Mouse (Mus musculus) gastrocnemius, postnatal 14 days (tissue): ENCODE data around the gene Pfkfb4. TPM values are rescaled to one million over a fixed set of nuclear protein-coding genes. Genes with fewer than 3 reads are reported as not detected.

Experiments used
- DNase-seq: peaks from one replicate; pipeline ENCODE4 v3.0.0; 2021; ENCODE audit warnings: mixed read lengths
- intact Hi-C: fragments of 180-260 bp; cut with DNase I; formaldehyde crosslinking; loops from one replicate; pipeline ENCODE4 v1.15.1; 2025; ENCODE audit warnings: low total_unique reads
- total RNA-seq, 2 experiments: library from RNA; stranded (reverse); gene quantifications; 2 replicates each; pipeline ENCODE4 v1.2.3; 2021

Pfkfb4 gene
- total RNA-seq, 2 experiments from 2014 or later, result 31.0 to 31.6 TPM

- no peak for DNase-seq
- intact Hi-C loops, result no loop called here
These were observed 61.8 kb downstream of the Pfkfb4 start for GRCm38 (mm10) chr9:109053366-109053765.

DNA sequence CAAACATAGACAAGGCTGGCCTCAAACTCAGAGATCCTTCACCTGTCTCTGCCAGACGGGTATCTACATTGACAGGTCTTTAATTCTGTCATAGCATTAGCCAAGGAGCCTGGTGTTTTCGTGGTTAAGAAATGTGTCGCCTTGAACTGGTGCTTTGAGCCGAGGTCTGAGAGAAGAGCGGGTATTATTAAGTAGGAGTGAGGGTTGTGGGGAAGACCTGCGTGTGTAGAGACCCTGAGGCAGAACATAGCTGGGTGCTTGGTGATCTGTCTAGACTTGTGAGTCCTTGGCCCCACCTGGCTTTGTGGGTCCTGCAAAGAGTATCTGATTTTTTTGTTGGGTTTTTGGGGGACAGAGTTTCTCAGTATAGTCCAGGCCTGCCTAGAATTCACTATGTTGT lies 62.3 kb downstream of the Pfkfb4 start:
- intact Hi-C loops, result no loop called here
- no peak for DNase-seq

DNA sequence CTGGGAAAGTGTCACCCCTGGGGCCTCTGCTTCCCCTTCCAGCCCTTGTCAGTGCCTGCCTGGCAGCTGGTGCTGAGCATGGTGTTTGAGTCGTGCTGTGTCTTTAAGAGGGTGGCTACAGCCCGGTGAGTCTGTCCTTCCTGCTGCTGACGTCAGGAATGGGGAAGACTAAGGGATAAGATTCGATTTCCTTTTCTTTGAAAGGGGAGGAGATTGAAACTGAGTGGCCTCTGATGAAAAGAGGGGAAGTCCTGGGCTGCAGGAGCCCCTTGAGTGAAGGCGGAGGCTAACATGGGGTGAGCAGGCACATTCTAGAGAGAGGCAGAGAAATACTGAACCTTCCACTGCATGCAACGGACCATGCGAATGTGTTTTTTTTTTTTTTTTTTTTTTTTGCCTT lies 63.1 kb downstream of the Pfkfb4 start:
- intact Hi-C loops, result no loop called here
- peak; percentile 59 for DNase-seq

DNA sequence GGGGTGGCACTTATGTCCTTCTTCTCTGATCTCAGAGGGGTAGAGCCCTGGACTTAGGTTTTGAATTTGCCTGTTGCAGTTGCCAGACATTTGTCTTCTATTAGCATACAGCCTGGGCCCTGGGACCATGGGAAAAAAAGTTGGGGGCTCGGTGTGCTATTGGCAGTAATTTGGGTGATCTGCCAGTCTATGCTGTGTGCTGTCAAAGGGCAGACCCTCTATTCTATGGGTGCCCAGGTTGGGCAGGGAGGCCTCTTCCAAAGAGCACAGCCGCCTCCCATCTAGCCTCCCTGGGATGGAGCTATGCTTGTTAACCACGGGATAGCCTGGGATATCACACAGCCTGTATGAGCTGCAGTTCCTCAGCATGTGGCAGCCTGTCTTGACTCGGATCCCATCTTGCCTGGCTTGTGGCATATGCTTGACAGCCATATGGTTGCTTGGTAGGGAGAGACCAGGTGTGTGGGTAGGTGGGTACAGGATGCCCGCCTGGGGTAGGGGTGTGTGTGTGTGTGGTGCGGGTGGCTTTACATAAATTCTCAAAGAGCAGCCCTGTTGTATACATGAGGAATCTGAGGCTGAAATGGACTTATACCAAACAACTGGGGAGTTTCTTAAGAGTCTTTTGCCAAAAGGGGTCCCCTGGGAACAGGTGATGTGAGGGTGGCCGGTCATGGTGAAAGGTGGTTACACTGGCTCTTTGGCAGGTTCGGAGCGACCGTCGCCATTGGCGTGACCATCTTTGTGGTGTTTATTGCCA lies 63.9 kb downstream of the Pfkfb4 start:
- intact Hi-C loops, result no loop called here
- no peak for DNase-seq

DNA sequence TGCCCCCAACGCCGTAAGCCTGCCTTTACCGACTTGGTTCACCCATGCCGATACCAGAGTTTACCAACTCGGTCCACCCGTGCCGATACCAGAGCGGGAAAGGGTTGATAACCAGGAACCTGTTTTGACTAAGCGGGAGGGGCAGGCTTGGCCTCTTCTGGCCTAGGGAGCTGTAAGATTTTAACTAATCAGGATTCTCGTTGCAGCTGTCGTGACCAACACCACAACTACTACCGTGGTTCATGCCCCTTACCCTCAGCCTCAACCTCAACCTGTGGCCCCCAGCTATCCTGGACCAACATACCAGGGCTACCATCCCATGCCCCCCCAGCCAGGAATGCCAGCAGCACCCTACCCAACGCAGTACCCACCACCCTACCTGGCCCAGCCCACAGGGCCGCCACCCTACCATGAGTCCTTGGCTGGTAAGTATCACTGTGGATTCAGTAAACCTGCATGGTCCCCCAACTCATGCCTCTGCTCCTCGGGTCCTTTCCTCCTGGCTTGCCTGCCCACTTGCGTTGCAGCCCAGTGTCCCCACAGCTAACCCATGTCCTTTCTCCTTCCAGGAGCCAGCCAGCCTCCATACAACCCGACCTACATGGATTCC lies 64.6 kb downstream of the Pfkfb4 start:
- intact Hi-C loops, result no loop called here
- no peak for DNase-seq

- DNase-seq, result no peak
- intact Hi-C loops, result no loop called here
These were observed 65.3 kb downstream of the Pfkfb4 start for GRCm38 (mm10) chr9:109056916-109057315.

- no peak for DNase-seq
- intact Hi-C loops, result no loop called here
These were observed 66.0 kb downstream of the Pfkfb4 start for GRCm38 (mm10) chr9:109057543-109057942.

DNA sequence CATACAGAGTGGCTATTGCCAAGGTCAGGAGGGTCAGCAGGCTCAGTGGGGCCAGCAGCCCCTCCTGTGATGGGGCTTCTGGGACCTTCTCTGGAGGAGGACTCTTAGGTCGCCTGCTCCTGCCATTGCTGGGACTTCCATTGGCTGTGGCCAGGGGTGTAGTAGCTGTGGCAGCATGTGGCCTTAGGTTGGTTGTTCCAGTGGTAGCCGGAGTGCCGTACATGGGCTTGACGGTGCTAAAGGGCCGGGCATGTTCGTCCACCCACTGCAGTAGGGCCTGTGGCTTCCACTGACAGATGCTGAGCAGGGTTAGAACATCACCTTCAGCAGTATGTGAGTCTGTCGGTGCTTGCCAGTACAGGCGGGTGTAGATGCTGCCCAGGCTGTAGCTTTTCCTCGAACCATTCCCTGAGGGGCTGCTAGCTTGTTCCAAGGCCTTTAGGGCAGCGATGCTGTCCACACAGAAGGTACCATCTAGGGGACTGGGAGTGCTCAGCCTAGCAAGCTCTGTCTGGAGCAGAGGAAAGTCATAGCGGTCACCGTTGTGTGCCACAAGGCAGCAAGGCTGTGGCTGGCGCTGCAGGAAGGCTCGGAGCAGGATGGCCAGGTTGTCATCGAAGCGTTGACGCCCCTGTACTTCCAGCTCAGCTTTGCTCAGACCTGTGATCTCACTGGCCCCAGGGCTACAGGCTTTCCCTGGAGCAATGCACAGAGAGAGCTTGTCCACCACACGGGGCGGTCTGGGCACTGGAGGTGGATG lies 66.6 kb downstream of the Pfkfb4 start:
- intact Hi-C loops, result loop anchor here (2.0 kb wide), 1 partner anchor 53 kb away; no protein-coding TSS in a partner anchor

DNA sequence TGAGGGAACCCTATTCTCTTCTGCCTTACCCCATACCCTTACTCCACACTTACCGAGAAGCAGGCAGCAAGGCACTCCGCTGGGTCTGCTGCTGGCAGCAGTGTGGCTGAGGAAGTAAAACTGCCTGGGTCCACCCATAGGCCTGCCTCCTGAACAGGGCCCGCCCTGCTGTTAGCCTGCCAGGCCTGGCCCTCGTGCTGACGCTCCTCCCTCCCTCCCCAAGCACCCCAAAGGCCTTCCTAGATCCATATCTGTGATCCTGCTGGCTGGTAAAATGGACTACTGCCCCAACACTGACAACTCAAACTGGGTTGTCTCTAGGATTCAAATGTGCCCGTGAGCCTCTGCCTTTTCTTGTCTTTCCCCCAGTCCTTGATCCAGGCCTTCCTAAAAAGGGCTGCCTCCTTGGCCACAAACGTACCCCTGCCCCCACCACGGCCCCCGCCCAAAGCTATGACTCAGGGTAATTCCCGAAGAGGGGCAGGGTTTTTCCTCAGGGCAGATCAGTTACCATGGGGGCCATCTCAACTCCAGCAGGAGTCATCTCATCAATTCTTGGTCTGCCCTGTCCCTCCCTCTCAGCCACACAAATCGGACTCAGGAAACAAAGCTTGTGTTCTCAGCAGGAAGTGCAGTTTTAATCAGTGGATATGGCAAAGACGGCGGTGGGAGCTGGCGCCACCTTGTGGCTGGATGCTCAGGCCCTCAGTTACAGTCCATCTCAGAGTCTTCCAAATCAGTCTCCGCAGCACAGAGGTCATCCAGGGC lies 67.7 kb downstream of the Pfkfb4 start, which contains the start of gene Trex1:
Trex1 (minus strand) TSS at position 599 of the 768 bp plus-strand sequence.
- intact Hi-C loops, result loop anchor here (2.0 kb wide), 1 partner anchor 55 kb away; no protein-coding TSS in a partner anchor
- peak; percentile 92 for DNase-seq

More for the DNA sequence above, 66.6 kb downstream of the Pfkfb4 start:
- DNase-seq, result no peak

DNA sequence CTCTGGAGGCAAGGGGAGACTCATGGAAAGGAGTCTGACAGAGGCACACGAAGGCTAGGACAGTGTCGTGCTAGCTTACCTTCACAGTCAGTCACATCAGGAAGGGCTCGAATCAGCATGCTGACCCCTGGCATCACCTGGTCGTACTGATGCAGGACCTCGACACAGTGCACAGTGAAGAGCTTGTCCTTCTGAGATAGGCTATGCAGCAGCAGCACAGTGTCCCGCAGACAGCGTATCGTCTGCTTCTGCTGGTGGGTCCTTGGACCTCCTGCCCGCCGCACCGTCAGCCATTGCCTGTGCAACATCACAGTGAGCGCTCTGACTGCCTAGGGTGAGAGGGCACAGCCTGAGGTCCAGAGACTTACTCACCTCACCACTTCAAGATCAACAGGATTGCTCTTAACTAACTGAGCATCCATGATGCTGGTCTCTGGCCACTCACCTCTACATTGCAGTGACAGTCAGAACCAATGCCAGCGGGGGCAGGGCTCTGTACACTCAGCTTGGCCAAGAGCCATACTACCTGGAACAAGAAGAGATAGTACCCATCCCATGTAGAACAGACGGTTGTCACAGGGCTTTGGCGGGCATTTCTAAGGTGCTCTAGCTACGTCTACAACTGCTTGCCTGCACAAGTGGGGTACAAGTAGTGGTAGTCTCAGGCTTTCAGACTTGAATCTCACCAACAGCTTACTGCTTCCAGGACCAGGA lies 68.8 kb downstream of the Pfkfb4 start:
- no peak for DNase-seq
- intact Hi-C loops, result no loop called here

GRCm38 (mm10) chr9:109060898-109061295 lies 69.3 kb downstream of the Pfkfb4 start:
- intact Hi-C loops, result no loop called here
- DNase-seq, result no peak

DNA sequence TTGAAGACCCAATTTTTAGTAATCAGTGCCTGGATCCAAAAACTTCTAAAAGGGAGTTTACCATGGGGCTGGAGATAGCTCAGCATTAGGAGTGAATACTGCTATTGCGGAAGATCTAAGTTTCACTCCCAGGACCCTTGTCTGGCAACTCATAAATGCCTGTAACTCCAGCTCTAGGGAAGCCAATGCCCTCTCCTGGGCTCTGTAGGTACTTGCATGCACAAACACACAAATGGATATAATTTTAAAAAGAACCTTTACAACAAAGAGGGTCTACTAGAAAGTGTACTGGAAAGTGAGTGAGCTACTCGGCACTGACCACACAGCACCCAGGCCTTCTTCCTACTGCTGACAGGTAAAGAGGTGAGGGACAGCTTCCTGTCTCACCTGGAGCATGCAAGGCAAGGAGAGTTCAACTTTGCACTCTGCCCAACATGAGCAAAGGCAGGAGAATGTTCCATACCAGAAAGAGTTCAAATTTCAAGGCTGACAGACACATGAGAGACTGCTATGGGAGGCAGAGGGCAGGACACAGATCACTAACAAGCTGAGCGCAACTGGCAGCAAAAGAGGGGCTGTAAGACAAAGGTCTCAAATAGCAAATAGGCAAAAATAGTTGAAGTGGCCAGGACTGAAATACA lies 76.6 kb downstream of the Pfkfb4 start:
- intact Hi-C loops, result no loop called here
- no peak for DNase-seq

- DNase-seq, result peak; percentile 93
- intact Hi-C loops, result no loop called here
These were observed 82.3 kb downstream of the Pfkfb4 start, which contains the start of gene Atrip for GRCm38 (mm10) chr9:109073661-109074573. Gene Atrip (minus strand): TSS chr9:109074124.

DNA sequence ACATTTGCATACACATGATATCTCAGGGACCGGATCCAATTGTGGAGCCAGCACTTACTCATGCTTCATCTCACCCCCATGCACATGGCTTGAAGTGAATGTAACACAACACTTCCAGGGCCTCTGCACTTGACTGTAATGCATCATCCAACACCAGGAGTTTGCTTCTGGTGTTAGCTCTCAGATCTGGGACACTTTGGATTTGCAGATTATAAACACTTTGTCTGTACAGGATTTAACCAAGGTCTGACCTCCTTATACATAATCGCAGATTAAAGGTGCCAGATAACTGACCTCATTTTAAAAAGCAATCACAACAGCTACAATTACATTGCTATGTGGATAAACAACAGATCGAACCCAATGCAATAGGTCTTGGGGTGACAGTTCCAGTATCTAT lies 88.9 kb downstream of the Pfkfb4 start:
- intact Hi-C loops, result no loop called here
- DNase-seq, result no peak

DNA sequence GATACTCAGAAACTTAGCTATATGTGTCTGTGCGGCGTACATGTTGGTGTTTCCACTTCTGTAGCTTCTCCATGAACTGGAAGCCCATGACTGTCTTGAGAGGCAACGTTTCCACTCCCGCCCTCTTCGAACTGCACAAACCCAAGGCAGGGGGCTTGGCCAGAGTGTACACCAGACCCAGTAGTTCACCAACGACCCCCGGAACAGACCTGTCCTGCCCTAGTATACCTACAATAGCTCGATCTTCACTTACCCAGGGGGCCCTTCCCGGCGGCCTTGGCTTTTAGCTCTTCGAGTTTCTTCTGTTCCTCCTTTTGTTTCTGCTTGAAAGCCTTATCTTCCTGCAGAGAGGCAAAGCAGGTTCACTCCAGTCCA lies 90.2 kb downstream of the Pfkfb4 start:
- intact Hi-C loops, result no loop called here
- no peak for DNase-seq
